Mouse (Mus musculus) CH12.LX (cell line): ENCODE data around the gene Gclm. TPM values are rescaled to one million over a fixed set of nuclear protein-coding genes. Genes with fewer than 3 reads are reported as not detected.
"Not testable (repeated sequence)": the region's sequence is repeated elsewhere in the genome, so short reads cannot be mapped to it uniquely, and the experiment has no call there.

Source experiments
- DNase-seq: peaks from one replicate; pipeline ENCODE4 v3.0.0-alpha.2; 2013; ENCODE audit errors: extremely low read depth
- H3K27ac ChIP-seq: 2 replicates; pipeline ENCODE4 v1.5.1; 2012; ENCODE audit warnings: low read depth, mild to moderate bottlenecking, control low read depth, moderate library complexity; ENCODE audit not compliant: insufficient read depth
- H3K27me3 ChIP-seq: replicated peaks from 2 replicates; pipeline ENCODE3; 2012; ENCODE audit warnings: inconsistent platforms
- H3K36me3 ChIP-seq, 2 experiments: replicated peaks in 1 of 2; 2 replicates each; pipeline versions ENCODE3 to v1.6.1; 2012; ENCODE audit warnings: inconsistent platforms in 1 of 2, low read length in 1 of 2, mild to moderate bottlenecking in 1 of 2, mixed read lengths in 1 of 2, moderate library complexity in 1 of 2; ENCODE audit not compliant: control insufficient read depth in 1 of 2, insufficient read depth in 1 of 2
- H3K4me1 ChIP-seq, 2 experiments: 2 replicates each; pipeline ENCODE4 v1.6.1; 2012; ENCODE audit warnings: inconsistent platforms in 1 of 2, moderate library complexity in 1 of 2; ENCODE audit not compliant: insufficient read depth in 2 of 2, control insufficient read depth in 1 of 2
- H3K4me2 ChIP-seq: 2 replicates; pipeline ENCODE4 v1.6.1; 2012; ENCODE audit warnings: low read depth, mild to moderate bottlenecking, control low read depth; ENCODE audit not compliant: poor library complexity, insufficient read depth, severe bottlenecking
- H3K4me3 ChIP-seq, 3 experiments: fragments of 150-350 bp in 1 of 3; sonication (generic) in 1 of 3; replicated peaks in 1 of 3; 2 replicates each; pipeline versions ENCODE3 to v1.5.1; 2011 to 2012; ENCODE audit warnings: low read depth in 2 of 3, low read length in 2 of 3, mild to moderate bottlenecking in 2 of 3, moderate library complexity in 2 of 3, control low read depth in 1 of 3, improper control_type of control experiment in 1 of 3, inconsistent platforms in 1 of 3, mixed read lengths in 1 of 3; ENCODE audit not compliant: poor library complexity in 1 of 3
- H3K79me2 ChIP-seq: replicated peaks from 2 replicates; pipeline ENCODE4 v1.6.1; 2012; ENCODE audit warnings: mild to moderate bottlenecking, moderate library complexity; ENCODE audit not compliant: control insufficient read depth, poor library complexity, insufficient read depth, severe bottlenecking; ENCODE audit errors: extremely low read depth
- H3K9ac ChIP-seq: 2 replicates; pipeline ENCODE4 v1.6.1; 2012; ENCODE audit warnings: low read depth, mild to moderate bottlenecking, control low read depth, moderate library complexity; ENCODE audit not compliant: insufficient read depth
- H3K9me3 ChIP-seq: replicated peaks from 2 replicates; pipeline ENCODE3; 2012; ENCODE audit warnings: low read length, inconsistent platforms, mixed read lengths
- BHLHE40 ChIP-seq: IDR thresholded peaks from 2 replicates; pipeline ENCODE4 v1.6.1; 2011; ENCODE audit warnings: mild to moderate bottlenecking, low read depth, low read length, improper control_type of control experiment
- CTCF ChIP-seq, 2 experiments: IDR thresholded peaks in 1 of 2; conservative IDR thresholded peaks in 1 of 2; 2 replicates each; pipeline ENCODE4 v1.5.1; 2011 to 2012; ENCODE audit warnings: low read depth in 2 of 2, low read length in 2 of 2, improper control_type of control experiment in 1 of 2, inconsistent platforms in 1 of 2, mild to moderate bottlenecking in 1 of 2, moderate library complexity in 1 of 2
- ELF1 ChIP-seq: IDR thresholded peaks from 2 replicates; pipeline ENCODE4 v1.6.1; 2014; ENCODE audit warnings: low read depth, mild to moderate bottlenecking, inconsistent platforms, low read length, improper control_type of control experiment
- JUND ChIP-seq: conservative IDR thresholded peaks from 2 replicates; pipeline ENCODE4 v1.6.1; 2011; ENCODE audit warnings: low read depth, low read length, improper control_type of control experiment
- MAFK ChIP-seq: IDR thresholded peaks from 2 replicates; pipeline ENCODE4 v1.6.1; 2011; ENCODE audit warnings: low read length, improper control_type of control experiment; ENCODE audit not compliant: insufficient replicate concordance
- MAX ChIP-seq: IDR thresholded peaks from 2 replicates; pipeline ENCODE4 v1.6.1; 2011; ENCODE audit warnings: low read length, improper control_type of control experiment
- RCOR1 ChIP-seq: conservative IDR thresholded peaks from 2 replicates; pipeline ENCODE4 v1.6.1; 2012; ENCODE audit warnings: low read depth, mild to moderate bottlenecking, inconsistent platforms, low read length, improper control_type of control experiment
- TBP ChIP-seq: conservative IDR thresholded peaks from 2 replicates; pipeline ENCODE4 v1.6.1; 2011; ENCODE audit warnings: low read depth, low read length, improper control_type of control experiment
- USF2 ChIP-seq: conservative IDR thresholded peaks from 2 replicates; pipeline ENCODE4 v1.6.1; 2011; ENCODE audit warnings: low read depth, low read length, improper control_type of control experiment
- ZKSCAN1 ChIP-seq: IDR thresholded peaks from 2 replicates; pipeline ENCODE4 v1.6.1; 2012; ENCODE audit warnings: low read depth, inconsistent platforms, low read length, improper control_type of control experiment, borderline replicate concordance
- ZNF384 ChIP-seq: IDR thresholded peaks from 2 replicates; pipeline ENCODE4 v1.6.1; 2012; ENCODE audit warnings: low read depth, low read length, improper control_type of control experiment, inconsistent platforms
- dilution Hi-C: fragments of 300-500 bp; cut with MboI; formaldehyde crosslinking; loops from 2 replicates; pipeline ENCODE4 v1.14.3; 2020; ENCODE audit warnings: low sequenced_read_pairs; ENCODE audit not compliant: extremely low pct_unique_long_range_greater_than_20kb, extremely low pct_ligation_motif_present
- in situ Hi-C: fragments of 300-500 bp; cut with MboI; formaldehyde crosslinking; loops from 3 replicates; pipeline ENCODE4 v1.14.3; 2019; ENCODE audit warnings: low sequenced_read_pairs, low pct_ligation_motif_present, low pct_unique_long_range_greater_than_20kb, mixed read lengths
- polyA plus RNA-seq: library from polyadenylated mRNA; unstranded; fragments of >175 nt; gene quantifications from 2 replicates; pipeline ENCODE4 v1.2.1, GENCODE M21; 2012; ENCODE audit warnings: low read depth; ENCODE audit not compliant: insufficient read length
- total RNA-seq, 2 experiments: library from RNA; depleted of rRNA; stranded (reverse); fragments of 300-350 nt in 1 of 2; fragments of >200 nt in 1 of 2; gene quantifications; 2 replicates each; pipeline ENCODE4 v1.2.3; 2012 to 2014

The Gclm gene
- total and polyA plus RNA-seq, 3 experiments = 26.1 to 195 (median 108) TPM

DNA sequence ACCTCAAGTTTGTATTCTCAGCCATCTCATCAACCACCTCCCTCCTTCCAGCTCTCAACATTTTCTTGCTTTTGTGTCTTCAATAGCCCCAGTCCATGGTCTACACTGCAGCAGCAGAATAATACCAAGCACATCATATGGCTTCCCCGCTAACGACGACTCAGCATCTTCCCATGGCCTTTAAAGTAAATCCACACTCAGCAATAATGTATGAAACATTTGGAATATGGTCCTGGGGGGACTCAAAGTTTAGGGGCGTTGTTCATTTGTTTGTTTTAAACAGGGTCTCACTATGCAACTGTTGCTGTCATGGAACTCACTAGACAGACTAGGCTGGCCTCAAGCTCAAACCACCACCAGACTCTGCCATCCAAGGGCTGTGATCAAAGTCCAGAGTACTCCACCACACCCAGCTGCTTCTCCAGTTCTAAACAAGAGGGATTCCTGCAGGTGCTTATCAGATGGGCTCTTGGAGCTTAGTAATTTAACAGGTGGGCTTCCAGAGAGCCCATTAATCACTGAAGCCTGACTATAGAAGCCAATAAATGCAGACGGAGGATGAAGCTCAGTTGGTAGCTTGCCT, 43.3 kb downstream of the Gclm start:
- no peak for DNase-seq
- H3K27me3 ChIP-seq = no peaks in the 10 kb centered on the region
- no peak overlapping the region for H3K4me2 ChIP-seq
- in situ Hi-C loops = loop anchor here (10.0 to 25.0 kb wide), 2 partner anchors 404 to 624 kb away; partner anchors contain the start of genes 1810037I17Rik and Gm10959
- H3K79me2 ChIP-seq = no peaks in the 10 kb centered on the region
- H3K36me3 ChIP-seq = peaks cover 11 to 22% of the 10 kb centered on the region in 2 experiments
- H3K9ac ChIP-seq = no peak overlapping the region
- TF ChIP-seq MAFK = peak; percentile 63; the same call in 1 of the 2 replicates
- no peak for TF ChIP-seq ZKSCAN1
- TF ChIP-seq USF2 = no peak
- no peak for TF ChIP-seq JUND
- no peak for TF ChIP-seq TBP
- no peak for TF ChIP-seq ZNF384
- no peaks in the 10 kb centered on the region for H3K9me3 ChIP-seq
- H3K4me3 ChIP-seq = no peak overlapping the region
- dilution Hi-C loops = no loop called here
- no peak overlapping the region for H3K27ac ChIP-seq
- H3K4me1 ChIP-seq = peaks cover 0 to 12% of the 10 kb centered on the region in 2 experiments; a peak in 2 of 4 replicates

DNA sequence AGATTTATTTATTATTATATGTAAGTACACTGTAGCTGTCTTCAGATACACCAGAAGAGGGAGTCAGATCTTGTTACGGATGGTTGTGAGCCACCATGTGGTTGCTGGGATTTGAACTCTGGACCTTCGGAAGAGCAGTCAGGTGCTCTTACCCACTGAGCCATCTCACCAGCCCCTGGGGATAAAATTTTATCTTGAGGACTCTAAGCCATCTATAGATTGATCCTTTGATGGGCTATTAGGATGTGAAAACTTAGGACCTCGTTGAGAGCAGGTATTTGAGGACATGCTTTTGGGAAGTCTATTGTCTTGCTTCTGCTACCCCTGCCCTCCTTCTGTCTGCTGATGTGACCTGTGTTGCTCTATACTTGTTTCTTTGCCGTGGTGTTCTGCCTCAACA, 44.0 kb downstream of the Gclm start:
- H3K9ac ChIP-seq, H3K9me3 ChIP-seq, H3K4me2 ChIP-seq, H3K79me2 ChIP-seq, H3K27me3 ChIP-seq, dilution Hi-C loops: not testable (repeated sequence)
- peaks cover 7 to 15% of the 10 kb centered on the region in 2 experiments for H3K36me3 ChIP-seq
- TF ChIP-seq TBP = peak; percentile 95
- 0 out of 2 replicates have a peak, but pooled peaks have one; percentile 17 for TF ChIP-seq MAFK
- 0 out of 2 replicates have a peak, but pooled peaks have one; percentile 14 for TF ChIP-seq ELF1
- TF ChIP-seq, all 38 proteins: peak for 3; not testable (repeated sequence) for 35
- not testable (repeated sequence) for H3K4me3 ChIP-seq, DNase-seq, H3K27ac ChIP-seq
- in situ Hi-C loops = loop anchor here (10.0 to 25.0 kb wide), 2 partner anchors 405 to 623 kb away; partner anchors contain the start of genes 1810037I17Rik and Gm10959
- peaks cover 3 to 15% of the 10 kb centered on the region in 2 experiments; a peak in 2 of 4 replicates for H3K4me1 ChIP-seq

GRCm38 (mm10) chr3:122290696-122291095, 45.3 kb downstream of the Gclm start:
- no peaks in the 10 kb centered on the region for H3K79me2 ChIP-seq
- H3K4me3 ChIP-seq = no peak overlapping the region
- peaks cover 1 to 2% of the 10 kb centered on the region in 2 experiments for H3K36me3 ChIP-seq
- H3K27ac ChIP-seq = no peak overlapping the region
- no peak overlapping the region for H3K9ac ChIP-seq
- no peak for DNase-seq
- in situ Hi-C loops = loop anchor here (25.0 kb wide), 1 partner anchor 622 kb away; the partner anchor contains the start of genes 1810037I17Rik and Gm10959
- H3K4me1 ChIP-seq = peaks cover 4 to 22% of the 10 kb centered on the region in 2 experiments; a peak in 2 of 4 replicates
- TF ChIP-seq BHLHE40 = no peak
- no peak for TF ChIP-seq TBP
- TF ChIP-seq CTCF (conservative IDR thresholded peaks at IDR 0.05 in 1 of 2, IDR thresholded peaks at IDR 0.05 in 1 of 2; ENCODE audit: low read depth in 2 of 2, low read length in 2 of 2) = no peak
- TF ChIP-seq RCOR1 = no peak
- no peak for TF ChIP-seq MAX
- TF ChIP-seq, all 38 proteins: peak for 0
- dilution Hi-C loops = no loop called here
- H3K27me3 ChIP-seq = no peaks in the 10 kb centered on the region
- no peaks in the 10 kb centered on the region for H3K9me3 ChIP-seq
- no peak overlapping the region for H3K4me2 ChIP-seq
